Mouse (Mus musculus) intestine, embryonic 16.5 days (tissue): ENCODE measurements around the gene Ing3. TPM values are rescaled to one million over a fixed set of nuclear protein-coding genes. Genes with fewer than 3 reads are reported as not detected.

ENCODE experiments used
- ATAC-seq: fragments of 200-750 bp; cut with Nextera tagmentation; 2 replicates; pipeline ENCODE4 v1.8.0; 2017; ENCODE audit warnings: moderate TSS enrichment, moderate library complexity
- H3K27ac ChIP-seq: fragments of 300-500 bp; sonication (generic); 2 replicates; pipeline ENCODE4 v1.5.1; 2014; ENCODE audit warnings: mild to moderate bottlenecking, low read length
- H3K27me3 ChIP-seq: fragments of 300-500 bp; sonication (generic); replicated peaks from 2 replicates; pipeline ENCODE4 v1.6.1; 2014; ENCODE audit warnings: low read length, control low read depth, mixed read lengths; ENCODE audit not compliant: control insufficient read depth, insufficient read depth
- H3K36me3 ChIP-seq: fragments of 300-500 bp; sonication (generic); 2 replicates; pipeline ENCODE4 v1.6.1; 2014; ENCODE audit warnings: low read length, control low read depth; ENCODE audit not compliant: control insufficient read depth, insufficient read depth
- H3K4me1 ChIP-seq: fragments of 300-500 bp; sonication (generic); 2 replicates; pipeline ENCODE4 v1.6.1; 2014; ENCODE audit warnings: low read length, control low read depth, mixed read lengths; ENCODE audit not compliant: control insufficient read depth, insufficient read depth
- H3K4me2 ChIP-seq: fragments of 300-500 bp; sonication (generic); 2 replicates; pipeline ENCODE4 v1.6.1; 2014; ENCODE audit warnings: low read depth, low read length, control low read depth
- H3K4me3 ChIP-seq: fragments of 300-500 bp; sonication (generic); 2 replicates; pipeline ENCODE4 v1.5.1; 2014; ENCODE audit warnings: mild to moderate bottlenecking, low read length
- H3K9ac ChIP-seq: fragments of 300-500 bp; sonication (generic); 2 replicates; pipeline ENCODE4 v1.6.1; 2014; ENCODE audit warnings: low read depth, low read length
- H3K9me3 ChIP-seq: fragments of 300-500 bp; sonication (generic); 2 replicates; pipeline ENCODE4 v1.6.1; 2016; ENCODE audit warnings: low read length, control low read depth; ENCODE audit not compliant: control insufficient read depth
- WGBS: fragments of 180-500 bp; shearing (Covaris S2); extraction: QIAGEN DNeasy Blood & Tissue Kit; methylation state at CpG from one replicate; pipeline ENCODE4 v1.1.7; 2014; 5-methylcytosine and 5-hydroxymethylcytosine counted together
- polyA plus RNA-seq: library from polyadenylated mRNA; unstranded; fragments of >200 nt; fragmentation: Nextera tagmentation; extraction: Ambion mirVana; gene quantifications from 2 replicates; pipeline ENCODE4 v1.2.1, GENCODE M21; 2015

The Ing3 gene
- polyA plus RNA-seq, 1 experiment from 2014 or later, result 41.4 TPM

DNA sequence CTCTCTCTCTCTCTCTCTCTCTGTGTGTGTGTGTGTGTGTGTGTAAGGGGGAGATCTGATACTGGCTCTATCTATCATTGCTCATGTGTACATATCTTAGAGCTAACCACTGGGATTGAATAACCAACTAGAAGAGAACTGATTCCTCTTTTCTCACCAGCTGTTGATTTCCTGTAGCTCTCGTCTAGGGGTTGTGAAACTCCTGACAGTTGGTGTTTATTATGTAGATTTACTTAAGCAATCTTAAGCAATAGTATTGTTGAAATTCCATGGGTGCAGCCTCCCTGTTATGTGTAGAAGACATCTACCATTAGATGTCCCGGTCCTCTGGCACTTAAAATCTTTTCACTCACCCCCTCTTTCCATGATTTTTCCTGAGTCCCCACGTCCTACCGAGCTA is 9.6 kb downstream of the Ing3 start:
- Histone ChIP-seq H3K9ac (no peak overlapping the region), H3K36me3 (0 out of 2 replicates have a peak, but pooled peaks cover 7% of the 10 kb centered on the region), H3K4me3 (no peak overlapping the region), H3K4me2 (no peak overlapping the region), H3K27ac (no peak overlapping the region), H3K27me3 (no peaks in the 10 kb centered on the region), H3K9me3 (no peaks in the 10 kb centered on the region), H3K4me1 (no peaks in the 10 kb centered on the region)
- 84% methylated on average over 4 of the region's 4 CpGs for WGBS
- no peak for ATAC-seq

DNA sequence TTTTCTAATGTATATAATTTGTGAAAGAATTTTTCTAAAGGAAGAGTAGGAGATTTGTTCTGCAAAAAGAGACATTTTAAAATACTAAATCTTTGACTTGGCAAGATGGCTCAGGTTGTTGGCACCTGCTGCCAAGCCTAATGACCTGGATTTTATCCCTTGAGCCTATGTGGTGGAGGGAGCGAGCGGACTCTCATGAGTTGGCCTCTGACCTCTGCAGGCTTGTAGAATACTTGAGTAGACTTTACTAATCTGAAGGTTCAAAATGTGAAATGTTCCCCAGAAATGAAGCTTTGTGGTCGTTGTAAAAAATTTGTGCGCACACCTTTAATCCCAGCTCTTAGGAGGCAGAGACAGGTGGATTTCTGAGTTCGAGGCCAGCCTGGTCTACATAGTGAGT is 10.5 kb downstream of the Ing3 start:
- Histone ChIP-seq H3K36me3 (0 out of 2 replicates have a peak, but pooled peaks cover 7% of the 10 kb centered on the region), H3K9me3 (no peaks in the 10 kb centered on the region), H3K27ac (no peak overlapping the region), H3K9ac (no peak overlapping the region), H3K4me2 (no peak overlapping the region), H3K4me1 (no peaks in the 10 kb centered on the region), H3K4me3 (no peak overlapping the region), H3K27me3 (no peaks in the 10 kb centered on the region)
- WGBS, result 93% methylated on average over 5 of the region's 5 CpGs
- ATAC-seq, result no peak

DNA sequence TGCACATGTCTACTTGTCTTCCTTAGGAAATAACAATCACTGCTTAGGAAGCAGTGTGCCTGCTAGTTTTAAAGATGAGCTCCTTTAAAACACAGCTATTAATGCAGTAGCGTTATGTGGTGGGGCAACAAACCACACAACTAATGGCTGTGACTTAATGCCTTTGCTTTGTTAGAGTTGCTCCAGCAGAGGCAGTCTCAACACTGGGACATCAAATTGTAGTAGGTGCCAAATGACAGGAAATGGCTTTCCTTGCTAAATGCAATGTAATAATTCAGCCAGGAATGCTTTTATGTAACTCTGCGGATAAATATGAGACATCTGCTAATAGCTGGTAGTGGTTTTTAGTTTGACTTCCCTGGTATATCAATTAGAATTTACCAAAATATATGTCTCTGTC is 28.2 kb downstream of the Ing3 start:
- Histone ChIP-seq H3K9me3 (no peaks in the 10 kb centered on the region), H3K9ac (no peak overlapping the region), H3K4me3 (no peak overlapping the region), H3K36me3 (0 out of 2 replicates have a peak, but pooled peaks cover 8% of the 10 kb centered on the region), H3K4me2 (no peak overlapping the region), H3K27ac (no peak overlapping the region), H3K4me1 (no peaks in the 10 kb centered on the region), H3K27me3 (no peaks in the 10 kb centered on the region)
- no peak for ATAC-seq
- WGBS, result 69% methylated on average over 2 of the region's 2 CpGs

DNA sequence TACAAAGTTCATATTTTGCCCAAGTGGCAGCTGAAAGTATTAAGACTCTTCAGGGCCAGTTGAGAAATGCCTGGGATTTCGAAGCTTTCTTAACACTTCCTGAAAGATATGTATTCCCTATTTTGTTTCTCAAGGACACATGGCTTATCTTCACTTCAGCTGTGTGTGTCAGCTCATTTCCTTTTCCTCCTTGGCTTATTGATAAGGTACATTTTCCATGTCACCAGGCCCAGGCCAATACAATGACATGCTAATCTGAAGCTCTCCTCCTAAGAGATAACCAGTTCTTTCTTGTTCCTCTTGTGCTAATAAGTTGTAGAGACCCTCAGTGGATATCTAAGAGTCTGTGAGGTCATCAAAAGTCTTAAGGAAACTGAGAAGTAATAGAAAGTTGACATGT is 31.7 kb downstream of the Ing3 start:
- Histone ChIP-seq H3K4me2 (no peak overlapping the region), H3K9me3 (no peaks in the 10 kb centered on the region), H3K4me1 (no peaks in the 10 kb centered on the region), H3K27ac (no peak overlapping the region), H3K4me3 (no peak overlapping the region), H3K27me3 (no peaks in the 10 kb centered on the region), H3K36me3 (no peaks in the 10 kb centered on the region), H3K9ac (no peak overlapping the region)
- no peak for ATAC-seq
- WGBS, result 75% methylated on average over 1 of the region's 1 CpGs

DNA sequence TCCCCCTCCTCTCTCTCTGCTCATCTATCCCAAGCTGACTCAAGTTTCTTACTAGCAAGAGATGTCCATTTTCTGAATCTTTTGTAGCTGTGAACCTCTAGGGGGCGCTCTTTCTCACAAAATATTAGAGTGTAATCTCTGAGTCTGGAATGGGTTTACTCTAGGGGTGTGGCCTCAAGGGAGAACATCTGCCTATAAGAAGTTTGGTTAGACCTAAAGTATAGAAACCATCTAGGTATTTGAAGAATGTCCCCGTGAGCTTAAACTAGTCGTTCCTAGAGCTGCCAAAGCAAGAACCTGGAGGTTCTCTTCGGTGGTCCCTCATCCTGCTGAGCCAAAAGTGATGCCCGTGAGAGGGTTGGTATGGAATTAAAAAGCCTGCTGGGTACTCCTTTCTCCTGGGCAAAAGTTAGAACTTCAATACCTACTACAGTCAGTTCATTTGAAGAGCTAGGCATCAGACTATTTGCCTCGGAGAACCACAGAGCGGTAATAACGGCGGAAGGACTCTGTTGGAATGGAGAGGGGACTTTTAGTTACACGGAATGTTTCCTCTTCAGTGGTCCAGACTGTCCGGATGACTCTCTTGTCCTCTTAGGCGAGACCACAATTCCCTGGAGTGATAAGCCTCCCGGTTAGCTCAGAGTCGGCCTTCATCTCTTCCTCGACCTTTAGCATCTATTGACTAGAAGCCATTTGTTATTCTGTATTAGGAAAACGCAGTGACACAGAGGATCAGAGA is 35.8 kb downstream of the Ing3 start:
- 4% methylated on average over 16 of the region's 16 CpGs for WGBS
- ATAC-seq, result peak; percentile 70
- Histone ChIP-seq H3K9ac (peak overlapping the region; percentile 67), H3K4me1 (no peaks in the 10 kb centered on the region), H3K4me2 (peak overlapping the region; percentile 79), H3K4me3 (peak overlapping the region; percentile 50), H3K27ac (peak overlapping the region; percentile 65), H3K27me3 (no peaks in the 10 kb centered on the region), H3K36me3 (no peaks in the 10 kb centered on the region), H3K9me3 (no peaks in the 10 kb centered on the region)

DNA sequence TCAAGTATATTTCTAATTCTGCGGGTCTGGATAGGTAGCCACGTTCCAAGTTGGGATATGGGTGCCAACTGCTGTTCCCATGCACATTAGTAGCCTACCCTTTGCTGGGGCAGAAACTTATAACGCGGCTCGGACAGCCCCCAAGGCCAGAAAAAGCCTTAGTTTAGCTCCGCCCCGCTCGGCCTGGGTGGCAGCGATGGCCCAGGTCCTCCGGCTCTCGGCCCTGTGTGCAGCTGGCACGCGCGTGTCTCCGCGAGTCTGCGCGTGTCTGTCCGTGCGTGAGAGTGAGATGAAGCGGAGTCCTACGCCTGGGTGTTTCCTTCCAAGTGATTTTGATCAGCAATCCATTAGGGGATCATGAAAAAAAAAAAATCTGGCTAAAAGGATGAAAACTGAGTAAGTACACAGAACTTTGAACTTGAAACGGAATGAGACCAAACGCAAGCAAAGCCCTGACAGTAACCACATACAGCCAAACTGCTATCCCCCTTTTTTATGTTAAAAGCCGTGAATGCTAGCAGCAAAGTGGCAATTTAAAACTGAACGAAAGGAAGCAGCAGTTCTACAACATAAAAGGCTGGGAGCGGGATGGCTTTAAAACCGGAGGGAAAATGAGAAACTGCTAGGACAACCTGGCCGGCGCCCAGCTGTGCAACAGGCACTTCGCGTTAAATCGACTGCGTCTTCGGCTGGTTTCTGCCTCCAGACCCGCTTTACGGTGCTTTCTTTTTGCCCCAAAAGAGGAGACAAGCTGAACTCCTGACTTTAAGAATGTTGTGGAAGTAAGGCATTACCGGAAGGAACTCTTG is 36.6 kb downstream of the Ing3 start, which contains the start of gene Cped1:
TSS of gene Cped1 (plus strand) at position 185 of the 809 bp plus-strand sequence.
- peak within 1 kb of the TSS; percentile 65 for H3K27ac ChIP-seq
- peak; percentile 76 for ATAC-seq
- peak within 1 kb of the TSS; percentile 50 for H3K4me3 ChIP-seq
- no peaks in the 10 kb centered on the region for H3K36me3 ChIP-seq
- H3K4me1 ChIP-seq, result no peaks in the 10 kb centered on the region
- under 1% methylated on average over 38 of the region's 38 CpGs for WGBS
- no peaks in the 10 kb centered on the region for H3K27me3 ChIP-seq
- H3K4me2 ChIP-seq, result peak within 1 kb of the TSS; percentile 79
- no peaks in the 10 kb centered on the region for H3K9me3 ChIP-seq
- peak within 1 kb of the TSS; percentile 67 for H3K9ac ChIP-seq

DNA sequence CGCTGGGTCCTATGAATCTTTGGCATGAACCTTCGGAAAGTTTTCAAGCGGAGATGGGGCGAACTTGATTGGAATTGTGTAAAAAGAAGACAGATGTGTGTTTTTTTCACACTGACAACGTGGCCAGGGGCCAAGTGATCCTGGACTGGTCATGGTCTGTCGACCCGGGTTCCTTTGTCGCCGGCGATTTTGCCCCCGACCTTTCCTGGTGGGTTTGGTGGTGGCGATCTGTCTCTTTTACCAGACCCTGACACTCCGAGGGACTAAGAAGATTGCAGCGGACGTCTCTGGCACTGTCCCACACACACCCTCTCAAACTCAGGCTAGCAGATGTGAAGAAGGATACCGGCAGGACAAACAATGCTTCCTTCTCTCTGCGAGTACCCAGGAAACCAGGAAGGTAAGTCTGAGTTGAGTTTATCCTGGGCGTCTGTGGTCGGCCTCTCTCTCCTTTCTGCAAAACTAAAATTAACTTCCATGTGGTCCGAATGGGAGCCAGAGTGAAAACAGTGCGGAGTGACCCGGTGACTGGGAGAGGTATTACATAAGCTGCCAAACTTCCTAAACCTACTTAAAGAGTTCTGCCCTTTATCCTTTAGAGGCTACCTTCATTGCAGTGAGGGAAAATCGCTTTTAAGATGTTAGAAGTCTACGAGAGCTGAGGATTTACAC is 37.4 kb downstream of the Ing3 start:
- peak; percentile 45 for ATAC-seq
- WGBS, result 11% methylated on average over 24 of the region's 24 CpGs
- H3K9me3 ChIP-seq, result no peaks in the 10 kb centered on the region

DNA sequence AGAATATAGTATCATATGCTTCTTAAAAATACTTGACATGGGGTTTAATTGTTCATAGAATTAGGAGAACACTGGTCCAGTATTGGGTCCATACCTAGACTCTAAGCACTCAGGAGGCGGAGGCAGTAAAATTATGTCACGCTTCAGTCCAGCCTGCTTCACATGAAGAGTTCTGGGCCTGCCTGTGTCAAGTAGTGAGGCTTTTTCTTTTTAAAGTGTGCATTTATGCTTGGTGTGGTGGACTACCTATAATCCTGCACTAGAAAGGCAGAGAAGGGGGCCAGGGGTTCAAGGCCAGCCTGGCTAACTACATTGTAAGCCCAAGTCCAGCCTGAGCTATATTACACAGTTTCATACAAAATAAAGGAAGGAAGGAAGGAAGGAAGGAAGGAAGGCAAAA is 38.2 kb downstream of the Ing3 start:
- ATAC-seq, result no peak
- Histone ChIP-seq H3K4me2 (peak overlapping the region; percentile 30; the same call in 1 of the 2 replicates), H3K4me3 (peak overlapping the region; percentile 30), H3K9me3 (no peaks in the 10 kb centered on the region), H3K9ac (peak overlapping the region; percentile 48; the same call in 1 of the 2 replicates), H3K27ac (no peak overlapping the region), H3K36me3 (no peaks in the 10 kb centered on the region), H3K4me1 (no peaks in the 10 kb centered on the region), H3K27me3 (no peaks in the 10 kb centered on the region)
- 70% methylated on average over 2 of the region's 2 CpGs for WGBS

More for the DNA sequence above, 37.4 kb downstream of the Ing3 start:
- no peaks in the 10 kb centered on the region for H3K36me3 ChIP-seq
- H3K4me1 ChIP-seq, result no peaks in the 10 kb centered on the region
- no peaks in the 10 kb centered on the region for H3K27me3 ChIP-seq
- peak overlapping the region; percentile 79 for H3K4me2 ChIP-seq
- peak overlapping the region; percentile 65; the same call in 1 of the 2 replicates for H3K27ac ChIP-seq
- H3K4me3 ChIP-seq, result peak overlapping the region; percentile 50
- peak overlapping the region; percentile 67 for H3K9ac ChIP-seq

DNA sequence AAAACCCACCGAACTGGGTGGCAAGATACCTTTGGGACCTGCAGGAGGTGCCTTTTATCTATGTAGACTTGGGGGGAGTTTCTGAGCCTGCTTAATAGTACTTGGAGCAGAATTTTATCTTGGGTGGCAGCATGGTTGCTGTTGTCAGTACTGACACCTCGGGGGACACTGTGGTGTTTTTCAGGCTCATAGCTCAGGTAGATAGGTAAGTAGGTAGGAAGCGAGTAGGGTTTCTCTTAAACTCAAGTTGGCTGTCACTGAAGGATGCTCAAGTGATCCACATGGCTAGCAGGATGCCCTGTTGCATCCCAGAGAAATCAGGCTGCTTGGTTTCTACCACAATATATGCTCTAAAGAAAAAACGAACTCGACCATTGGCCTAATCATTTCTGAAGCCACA is 38.9 kb downstream of the Ing3 start:
- Histone ChIP-seq H3K9me3 (no peaks in the 10 kb centered on the region), H3K4me1 (no peaks in the 10 kb centered on the region), H3K27me3 (no peaks in the 10 kb centered on the region), H3K36me3 (no peaks in the 10 kb centered on the region), H3K9ac (0 out of 2 replicates have a peak overlapping the region, but pooled peaks have one; percentile 27), H3K27ac (no peak overlapping the region), H3K4me3 (peak overlapping the region; percentile 29), H3K4me2 (peak overlapping the region; percentile 44)
- WGBS, result 74% methylated on average over 5 of the region's 5 CpGs
- no peak for ATAC-seq
